Mouse (Mus musculus) heart, adult 2 months (tissue): ENCODE measurements around the gene Bach2. TPM values are rescaled to one million over a fixed set of nuclear protein-coding genes. Genes with fewer than 3 reads are reported as not detected.

ENCODE experiments used
- DNase-seq, 2 experiments: peaks; one replicate each; pipeline ENCODE4 v3.0.0; 2021
- H3K27ac ChIP-seq: fragments of 200-600 bp; 2 replicates; pipeline ENCODE4 v1.8.1; 2022
- H3K27me3 ChIP-seq: fragments of 200-500 bp; 2 replicates; pipeline ENCODE4 v1.6.1; 2012; ENCODE audit warnings: mild to moderate bottlenecking, low read length, inconsistent platforms, mixed read lengths; ENCODE audit not compliant: control insufficient read depth, insufficient read depth
- H3K36me3 ChIP-seq: fragments of 200-500 bp; 2 replicates; pipeline ENCODE4 v1.6.1; 2012; ENCODE audit warnings: low read length, inconsistent platforms; ENCODE audit not compliant: control insufficient read depth, insufficient read depth
- H3K4me1 ChIP-seq: fragments of 200-500 bp; 2 replicates; pipeline ENCODE4 v1.6.1; 2011; ENCODE audit warnings: low read length; ENCODE audit not compliant: control insufficient read depth, insufficient read depth
- H3K4me3 ChIP-seq: fragments of 200-600 bp; 2 replicates; pipeline ENCODE4 v1.8.1; 2022
- H3K79me2 ChIP-seq: fragments of 200-500 bp; replicated peaks from 2 replicates; pipeline ENCODE4 v1.6.1; 2012; ENCODE audit warnings: mild to moderate bottlenecking, inconsistent platforms, low read length, moderate library complexity, mixed read lengths; ENCODE audit not compliant: control insufficient read depth, insufficient read depth
- H3K9ac ChIP-seq: fragments of 200-500 bp; 2 replicates; pipeline ENCODE4 v1.6.1; 2012; ENCODE audit warnings: low read depth, mild to moderate bottlenecking, control low read depth, inconsistent platforms, low read length, mixed read lengths
- CTCF ChIP-seq: fragments of 200-600 bp; IDR thresholded peaks from 2 replicates; pipeline ENCODE4 v1.8.1; 2022; ENCODE audit warnings: antibody characterized with exemption, mild to moderate bottlenecking, moderate library complexity
- EP300 ChIP-seq: fragments of 200-500 bp; IDR thresholded peaks from 2 replicates; pipeline ENCODE4 v1.6.1; 2011; ENCODE audit warnings: low read depth, low read length, control low read depth; ENCODE audit not compliant: insufficient read depth
- POLR2A ChIP-seq: fragments of 200-500 bp; IDR thresholded peaks from 2 replicates; pipeline ENCODE4 v1.6.1; 2011; ENCODE audit warnings: mild to moderate bottlenecking, low read depth, low read length, control low read depth; ENCODE audit not compliant: insufficient read depth
- WGBS: fragments of 180-500 bp; shearing (Covaris S2); methylation state at CpG from one replicate; pipeline ENCODE4 v1.1.7; 2018; 5-methylcytosine and 5-hydroxymethylcytosine counted together
- intact Hi-C: fragments of 180-260 bp; cut with DNase I; formaldehyde crosslinking; loops from one replicate; pipeline ENCODE4 v1.15.1; 2025
- polyA plus RNA-seq: library from polyadenylated mRNA; depleted of rRNA; stranded (reverse); fragments of >200 nt; gene quantifications from 2 replicates; pipeline ENCODE4 v1.2.3, GENCODE M21; 2012
- total RNA-seq, 2 experiments: library from RNA; stranded (reverse); gene quantifications; 2 replicates each; pipeline ENCODE4 v1.2.3; 2021

The Bach2 gene
- total and polyA plus RNA-seq, 3 experiments = 2.4 to 4.2 (median 3.9) TPM

DNA sequence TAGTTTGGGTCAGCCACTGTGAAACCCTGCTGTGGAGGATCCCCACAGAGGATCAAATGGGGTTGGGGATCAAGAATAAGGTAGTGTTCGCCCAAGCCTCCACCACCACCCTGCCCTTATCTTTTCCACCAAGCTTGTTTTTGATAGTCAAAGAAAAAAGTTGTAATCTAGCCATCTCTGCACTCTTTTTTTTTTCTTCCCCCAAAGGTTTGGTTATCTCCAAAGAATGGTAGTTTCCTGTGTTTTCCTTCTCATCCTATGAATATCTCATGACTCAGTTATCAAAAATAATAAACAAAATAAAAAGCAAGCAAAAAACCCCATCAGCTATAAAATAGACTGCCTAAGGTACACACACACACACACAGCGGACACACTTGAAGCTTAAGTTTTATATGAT is 28.6 kb upstream of the Bach2 start:
- Histone ChIP-seq H3K36me3 (no peaks in the 10 kb centered on the region), H3K4me3 (no peak overlapping the region), H3K79me2 (no peaks in the 10 kb centered on the region), H3K27me3 (no peaks in the 10 kb centered on the region), H3K27ac (no peak overlapping the region), H3K9ac (no peak overlapping the region), H3K4me1 (no peaks in the 10 kb centered on the region; the same call in 1 of the 2 replicates)
- intact Hi-C loops = no loop called here
- DNase-seq = no peak
- TF ChIP-seq POLR2A (no peak), CTCF (no peak), EP300 (no peak)
- 78% methylated on average over 2 of the region's 2 CpGs for WGBS

- DNase-seq = no peak
- no peaks in the 10 kb centered on the region for H3K27me3 ChIP-seq
- 58% methylated on average over 9 of the region's 9 CpGs for WGBS
- intact Hi-C loops = no loop called here
- no peak for TF ChIP-seq EP300
- no peak for TF ChIP-seq POLR2A
- TF ChIP-seq CTCF = no peak
- H3K4me3 ChIP-seq = no peak overlapping the region
- no peak overlapping the region for H3K27ac ChIP-seq
- no peaks in the 10 kb centered on the region for H3K36me3 ChIP-seq
- no peaks in the 10 kb centered on the region for H3K79me2 ChIP-seq
- no peak overlapping the region for H3K9ac ChIP-seq
- no peaks in the 10 kb centered on the region; the same call in 1 of the 2 replicates for H3K4me1 ChIP-seq
These were observed 28.0 kb upstream of the Bach2 start for GRCm38 (mm10) chr4:32210424-32211184.

DNA sequence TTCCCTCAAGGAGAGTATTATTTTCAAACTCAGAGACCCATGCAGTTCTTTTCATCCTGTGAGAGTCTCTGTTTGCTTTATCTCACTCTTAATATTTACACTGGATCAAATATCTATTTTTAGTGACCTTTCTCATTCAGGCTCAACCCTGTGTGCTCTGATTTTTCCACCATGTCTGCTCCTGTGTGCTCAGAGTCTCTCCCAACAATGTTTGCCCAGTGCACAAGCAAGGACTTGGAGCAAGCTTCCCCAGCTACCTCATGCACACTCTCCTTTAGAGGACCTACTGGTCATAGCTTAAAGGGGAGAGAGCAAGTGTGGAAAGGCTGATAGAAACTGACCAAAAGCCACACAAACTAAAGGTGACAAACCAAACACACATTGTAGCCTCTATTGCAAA is 26.0 kb upstream of the Bach2 start:
- Histone ChIP-seq H3K4me3 (no peak overlapping the region), H3K36me3 (no peaks in the 10 kb centered on the region), H3K9ac (no peak overlapping the region), H3K27ac (no peak overlapping the region), H3K27me3 (no peaks in the 10 kb centered on the region), H3K79me2 (no peaks in the 10 kb centered on the region), H3K4me1 (no peaks in the 10 kb centered on the region; the same call in 1 of the 2 replicates)
- TF ChIP-seq CTCF (no peak), POLR2A (no peak), EP300 (no peak)
- no peak for DNase-seq
- intact Hi-C loops = no loop called here

GRCm38 (mm10) chr4:32216466-32216865 is 22.1 kb upstream of the Bach2 start:
- Histone ChIP-seq H3K27me3 (no peaks in the 10 kb centered on the region), H3K79me2 (no peaks in the 10 kb centered on the region), H3K9ac (no peak overlapping the region), H3K27ac (no peak overlapping the region), H3K4me1 (no peaks in the 10 kb centered on the region; the same call in 1 of the 2 replicates), H3K4me3 (no peak overlapping the region), H3K36me3 (no peaks in the 10 kb centered on the region)
- WGBS = 75% methylated on average over 4 of the region's 4 CpGs
- TF ChIP-seq POLR2A (no peak), EP300 (no peak), CTCF (no peak)
- DNase-seq = no peak
- intact Hi-C loops = no loop called here

GRCm38 (mm10) chr4:32217016-32217415 is 21.6 kb upstream of the Bach2 start:
- Histone ChIP-seq H3K4me3 (no peak overlapping the region), H3K79me2 (no peaks in the 10 kb centered on the region), H3K27me3 (no peaks in the 10 kb centered on the region), H3K4me1 (no peaks in the 10 kb centered on the region; the same call in 1 of the 2 replicates), H3K27ac (no peak overlapping the region), H3K9ac (no peak overlapping the region), H3K36me3 (no peaks in the 10 kb centered on the region)
- TF ChIP-seq POLR2A (no peak), EP300 (no peak)
- no peak for DNase-seq
- intact Hi-C loops = no loop called here
- WGBS = 79% methylated on average over 3 of the region's 3 CpGs

GRCm38 (mm10) chr4:32217593-32217992 is 21.0 kb upstream of the Bach2 start:
- 93% methylated on average over 12 of the region's 12 CpGs for WGBS
- no peak for TF ChIP-seq CTCF
- TF ChIP-seq EP300 = no peak
- TF ChIP-seq POLR2A = no peak
- intact Hi-C loops = no loop called here

More at GRCm38 (mm10) chr4:32217593-32217992, 21.0 kb upstream of the Bach2 start:
- Histone ChIP-seq H3K4me1 (no peaks in the 10 kb centered on the region; the same call in 1 of the 2 replicates), H3K9ac (no peak overlapping the region), H3K27me3 (no peaks in the 10 kb centered on the region), H3K27ac (no peak overlapping the region), H3K79me2 (no peaks in the 10 kb centered on the region), H3K4me3 (no peak overlapping the region), H3K36me3 (no peaks in the 10 kb centered on the region)
- no peak for DNase-seq
